Mouse (Mus musculus) hindbrain, embryonic 15.5 days (tissue): Measurements from ENCODE around the gene Raver2. TPM values are rescaled to one million over a fixed set of nuclear protein-coding genes. Genes with fewer than 3 reads are reported as not detected.

Source experiments
- ATAC-seq: fragments of 200-750 bp; cut with Nextera tagmentation; 2 replicates; pipeline ENCODE4 v1.8.0; 2017; ENCODE audit warnings: low read depth, moderate number of reproducible peaks, moderate TSS enrichment; ENCODE audit not compliant: low FRiP score
- H3K27ac ChIP-seq: fragments of 300-500 bp; sonication (generic); replicated peaks from 2 replicates; pipeline ENCODE4 v1.5.1; 2015; ENCODE audit warnings: mild to moderate bottlenecking, inconsistent platforms
- H3K27me3 ChIP-seq: fragments of 300-500 bp; sonication (generic); 2 replicates; pipeline ENCODE4 v1.6.1; 2015; ENCODE audit warnings: control low read depth, inconsistent platforms
- H3K36me3 ChIP-seq: fragments of 300-500 bp; sonication (generic); 2 replicates; pipeline ENCODE4 v1.6.1; 2015; ENCODE audit warnings: control low read depth, inconsistent platforms
- H3K4me1 ChIP-seq: fragments of 300-500 bp; sonication (generic); replicated peaks from 2 replicates; pipeline ENCODE4 v1.6.1; 2015; ENCODE audit warnings: control low read depth, inconsistent platforms
- H3K4me2 ChIP-seq: fragments of 300-500 bp; sonication (generic); 2 replicates; pipeline ENCODE4 v1.6.1; 2015; ENCODE audit warnings: moderate library complexity, mild to moderate bottlenecking, inconsistent platforms
- H3K4me3 ChIP-seq: fragments of 300-500 bp; sonication (generic); 2 replicates; pipeline ENCODE4 v1.5.1; 2015; ENCODE audit warnings: mild to moderate bottlenecking, inconsistent platforms
- H3K9ac ChIP-seq: fragments of 300-500 bp; sonication (generic); 2 replicates; pipeline ENCODE4 v1.6.1; 2015; ENCODE audit warnings: inconsistent platforms
- H3K9me3 ChIP-seq: fragments of 300-500 bp; sonication (generic); 2 replicates; pipeline ENCODE4 v1.6.1; 2016; ENCODE audit warnings: control low read depth, inconsistent platforms
- WGBS: fragments of 180-500 bp; shearing (Covaris S2); methylation state at CpG from one replicate; pipeline ENCODE4 v1.1.7; 2015; 5-methylcytosine and 5-hydroxymethylcytosine counted together
- polyA plus RNA-seq: library from polyadenylated mRNA; unstranded; fragments of >200 nt; fragmentation: Nextera tagmentation; extraction: Ambion mirVana; gene quantifications from 2 replicates; pipeline ENCODE4 v1.2.1, GENCODE M21; 2015

Raver2 gene
- polyA plus RNA-seq, 1 experiment from 2014 or later: 5.8 TPM

DNA sequence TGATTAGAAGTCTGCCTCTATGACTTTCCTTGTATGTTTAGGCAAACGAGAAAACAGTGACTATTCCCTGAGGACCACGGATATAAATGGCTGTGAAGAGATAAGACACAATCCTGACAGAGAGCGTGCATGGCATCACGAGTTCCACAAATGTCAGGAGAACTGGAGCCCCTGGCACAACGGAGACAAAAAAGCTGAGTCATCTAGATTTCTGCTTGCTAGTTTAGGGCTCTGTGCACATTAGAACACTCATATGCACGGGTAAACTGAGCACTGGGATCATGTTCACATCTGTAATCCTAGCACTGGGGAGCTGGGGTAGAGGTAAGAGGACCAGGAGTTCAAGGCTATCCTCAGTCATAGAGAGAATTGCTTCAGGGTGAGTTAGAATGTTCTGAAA is 111.1 kb downstream of the Raver2 start:
- Histone ChIP-seq H3K9me3 (no peaks in the 10 kb centered on the region), H3K4me1 (no peaks in the 10 kb centered on the region), H3K36me3 (peaks cover 13% of the 10 kb centered on the region), H3K9ac (no peak overlapping the region), H3K4me2 (no peak overlapping the region), H3K27me3 (no peaks in the 10 kb centered on the region), H3K4me3 (no peak overlapping the region), H3K27ac (no peak overlapping the region)
- ATAC-seq: no peak
- 59% methylated on average over 6 of the region's 6 CpGs for WGBS

DNA sequence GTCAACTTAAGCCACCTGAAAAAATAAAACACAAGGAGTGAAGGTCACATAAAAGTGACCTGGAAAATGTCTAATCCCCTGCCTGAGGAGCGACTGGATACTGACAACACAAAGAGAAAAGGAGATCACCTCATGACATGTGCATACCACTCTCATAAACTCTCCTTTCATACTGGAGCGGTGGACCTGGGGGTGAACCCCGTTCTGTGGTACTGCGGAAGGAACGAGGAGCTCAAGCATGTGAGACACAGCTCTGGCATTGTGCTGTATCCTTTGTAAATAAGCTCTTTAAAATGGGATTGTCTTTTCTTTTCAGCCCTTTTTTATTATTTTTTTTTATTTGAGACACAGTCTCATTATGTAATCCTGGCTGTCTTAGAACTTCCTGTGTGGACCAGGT is 111.9 kb downstream of the Raver2 start:
- Histone ChIP-seq H3K36me3 (peaks cover 12% of the 10 kb centered on the region; the same call in 1 of the 2 replicates), H3K4me3 (no peak overlapping the region), H3K4me2 (no peak overlapping the region), H3K9ac (no peak overlapping the region), H3K27me3 (no peaks in the 10 kb centered on the region), H3K9me3 (no peaks in the 10 kb centered on the region), H3K4me1 (no peaks in the 10 kb centered on the region), H3K27ac (no peak overlapping the region)
- WGBS: 75% methylated on average over 5 of the region's 5 CpGs
- ATAC-seq: no peak

DNA sequence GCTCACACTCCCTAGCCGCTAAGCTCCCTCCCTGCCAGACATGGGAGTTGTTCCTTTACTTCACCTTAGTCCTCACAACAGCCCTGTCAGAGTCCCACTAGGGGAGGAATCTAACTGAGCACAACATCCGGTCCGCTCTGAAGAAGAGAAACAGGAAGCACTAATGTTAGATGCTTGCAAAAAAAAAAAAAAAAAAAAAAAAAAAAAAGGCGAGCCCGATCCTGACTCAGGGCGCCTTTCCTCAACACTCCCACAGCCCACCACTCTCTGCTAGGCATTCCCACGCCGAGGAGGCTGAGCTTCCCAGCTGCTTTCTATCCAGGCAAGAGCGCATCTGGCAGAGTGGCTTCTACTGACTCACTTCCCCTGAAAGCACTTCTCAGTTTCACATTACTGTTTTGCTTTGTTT is 113.8 kb downstream of the Raver2 start:
- peaks cover 9% of the 10 kb centered on the region; the same call in 1 of the 2 replicates for H3K36me3 ChIP-seq
- H3K4me3 ChIP-seq: no peak overlapping the region
- no peaks in the 10 kb centered on the region for H3K4me1 ChIP-seq
- H3K4me2 ChIP-seq: no peak overlapping the region
- H3K27me3 ChIP-seq: no peaks in the 10 kb centered on the region
- H3K9ac ChIP-seq: no peak overlapping the region
- H3K9me3 ChIP-seq: no peaks in the 10 kb centered on the region
- WGBS: 76% methylated on average over 9 of the region's 9 CpGs
- no peak overlapping the region for H3K27ac ChIP-seq
- no peak for ATAC-seq

DNA sequence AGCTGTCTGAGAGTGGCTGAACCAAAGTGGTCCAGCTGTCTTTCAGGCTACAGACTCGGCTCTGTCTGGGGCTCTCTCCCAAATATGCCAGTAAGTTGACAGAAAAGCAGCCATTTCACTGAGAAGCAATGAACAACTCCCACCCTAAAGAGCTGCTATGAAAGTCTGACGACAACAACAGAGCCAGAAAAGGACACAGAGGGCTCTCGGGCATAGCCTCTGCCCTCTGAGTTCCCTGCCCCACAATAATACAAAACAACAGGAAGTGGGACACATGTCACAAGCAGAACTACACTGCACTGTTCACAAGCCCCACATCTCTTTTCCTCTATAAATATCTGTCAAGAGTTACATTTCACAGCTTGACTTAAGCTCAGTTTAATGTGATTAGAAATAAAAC is 116.4 kb downstream of the Raver2 start:
- no peak overlapping the region for H3K27ac ChIP-seq
- no peak overlapping the region for H3K4me3 ChIP-seq
- no peaks in the 10 kb centered on the region for H3K27me3 ChIP-seq
- no peak overlapping the region for H3K4me2 ChIP-seq
- H3K4me1 ChIP-seq: no peaks in the 10 kb centered on the region
- H3K36me3 ChIP-seq: peaks cover 4% of the 10 kb centered on the region; the same call in 1 of the 2 replicates
- ATAC-seq: no peak
- H3K9me3 ChIP-seq: no peaks in the 10 kb centered on the region
- 77% methylated on average over 3 of the region's 3 CpGs for WGBS
- H3K9ac ChIP-seq: no peak overlapping the region

DNA sequence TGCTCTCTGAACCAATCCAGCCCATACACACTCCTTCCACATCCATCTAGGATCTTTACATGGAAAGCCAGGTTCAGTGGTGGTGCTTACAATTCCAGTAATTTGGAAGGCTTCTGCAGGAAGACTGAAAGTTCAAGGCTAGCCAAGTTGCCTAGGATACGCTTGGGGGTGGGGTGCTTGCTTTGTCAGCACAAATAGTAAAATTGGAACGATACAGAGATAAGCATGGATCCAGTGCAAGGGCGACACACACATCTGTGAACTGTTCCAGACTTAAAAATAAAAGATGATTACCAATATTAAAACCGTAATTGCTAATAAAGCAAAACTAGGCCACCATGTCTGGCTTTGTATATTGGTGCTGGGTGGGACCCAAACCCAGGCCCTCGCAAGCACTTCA is 117.8 kb downstream of the Raver2 start:
- 91% methylated on average over 5 of the region's 5 CpGs for WGBS
- Histone ChIP-seq H3K9ac (no peak overlapping the region), H3K4me3 (no peak overlapping the region), H3K9me3 (no peaks in the 10 kb centered on the region), H3K4me2 (no peak overlapping the region), H3K4me1 (no peaks in the 10 kb centered on the region), H3K27me3 (no peaks in the 10 kb centered on the region), H3K27ac (no peak overlapping the region), H3K36me3 (peaks cover 8% of the 10 kb centered on the region; the same call in 1 of the 2 replicates)
- no peak for ATAC-seq

DNA sequence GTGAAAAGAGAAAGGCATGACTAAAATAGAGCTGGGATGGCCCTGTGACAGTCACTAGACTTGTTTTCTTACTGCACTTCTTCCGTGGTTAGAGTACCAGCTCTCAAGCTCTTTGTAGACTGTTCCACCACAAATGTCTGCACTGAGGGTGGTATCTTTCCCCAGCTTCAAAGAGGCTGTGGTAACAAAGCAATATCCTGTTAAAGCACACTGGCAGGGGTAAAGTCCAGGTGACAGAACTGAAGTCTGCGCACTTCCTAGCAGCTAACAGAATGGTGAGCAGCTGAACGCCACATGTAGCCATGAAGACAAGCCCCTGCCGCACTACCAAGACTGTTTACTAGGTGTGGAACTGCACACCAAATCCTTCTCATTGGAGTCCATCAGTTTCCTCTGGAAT is 118.6 kb downstream of the Raver2 start:
- Histone ChIP-seq H3K9ac (no peak overlapping the region), H3K4me3 (no peak overlapping the region), H3K9me3 (no peaks in the 10 kb centered on the region), H3K27me3 (no peaks in the 10 kb centered on the region), H3K27ac (no peak overlapping the region), H3K4me2 (no peak overlapping the region), H3K36me3 (peaks cover 8% of the 10 kb centered on the region; the same call in 1 of the 2 replicates), H3K4me1 (no peaks in the 10 kb centered on the region)
- no peak for ATAC-seq
- 92% methylated on average over 4 of the region's 4 CpGs for WGBS

DNA sequence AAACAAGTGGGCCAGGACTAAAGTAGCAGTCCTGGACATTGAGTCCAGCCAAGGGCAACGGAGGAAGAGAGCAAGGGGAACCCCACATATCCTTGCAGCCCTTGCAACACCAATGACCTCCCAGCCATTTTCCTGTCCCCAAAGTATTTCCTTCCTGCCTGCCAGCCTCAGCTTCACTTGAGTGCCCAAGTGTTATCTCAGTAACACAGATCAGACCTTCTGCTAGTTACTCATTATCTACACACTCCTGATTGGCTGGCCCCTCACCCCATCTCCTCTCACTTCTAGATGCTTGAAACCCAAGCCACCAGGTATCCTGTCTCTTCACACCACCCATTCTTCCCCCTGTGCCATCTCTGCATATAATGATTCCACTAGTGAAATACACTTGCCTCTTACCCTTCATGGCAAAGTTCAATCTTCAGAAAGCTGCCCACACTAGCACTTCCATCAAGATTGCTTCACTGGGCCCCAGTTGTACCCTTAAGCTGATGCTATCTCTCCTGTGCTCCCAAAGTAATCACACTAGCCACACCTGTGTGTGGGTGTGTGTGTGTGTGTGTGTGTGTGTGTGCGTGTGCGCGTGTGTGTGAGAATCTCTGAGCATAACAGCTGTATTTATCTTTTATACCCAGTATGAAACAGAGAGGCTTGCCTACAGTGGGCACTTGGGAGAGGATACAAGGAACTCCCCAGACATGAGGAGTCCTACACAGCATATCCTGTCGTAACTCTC is 123.6 kb downstream of the Raver2 start:
- H3K4me1 ChIP-seq: no peaks in the 10 kb centered on the region
- no peak overlapping the region for H3K27ac ChIP-seq
- H3K36me3 ChIP-seq: peaks cover 3% of the 10 kb centered on the region; the same call in 1 of the 2 replicates
- no peak overlapping the region for H3K4me2 ChIP-seq
- H3K27me3 ChIP-seq: no peaks in the 10 kb centered on the region
- H3K9ac ChIP-seq: no peak overlapping the region
- WGBS: 94% methylated on average over 5 of the region's 5 CpGs
- no peak overlapping the region for H3K4me3 ChIP-seq
- H3K9me3 ChIP-seq: no peaks in the 10 kb centered on the region
- ATAC-seq: no peak

DNA sequence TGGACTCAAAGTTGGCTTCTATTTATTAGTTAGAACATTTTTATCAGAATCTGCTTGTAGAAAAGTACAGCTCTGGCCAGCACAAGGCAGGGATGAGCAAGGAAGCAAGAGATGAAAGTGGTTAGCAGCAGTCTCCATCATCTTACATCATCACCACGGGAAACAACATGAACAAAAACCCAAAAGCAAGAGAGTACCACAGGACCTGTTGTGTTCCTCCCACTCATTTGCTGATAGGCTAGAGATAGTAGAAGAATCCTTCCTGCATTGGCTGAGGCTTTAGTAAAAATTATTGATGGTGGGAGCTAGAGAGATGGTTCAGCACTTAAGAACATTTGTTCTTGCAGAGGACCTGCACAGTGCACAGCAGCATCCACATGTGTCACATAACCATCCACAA is 125.4 kb downstream of the Raver2 start:
- no peak for ATAC-seq
- no peak overlapping the region for H3K27ac ChIP-seq
- WGBS: 88% methylated on average over 1 of the region's 1 CpGs
- no peaks in the 10 kb centered on the region for H3K4me1 ChIP-seq
- peaks cover 3% of the 10 kb centered on the region; the same call in 1 of the 2 replicates for H3K36me3 ChIP-seq
- H3K9me3 ChIP-seq: no peaks in the 10 kb centered on the region
- no peaks in the 10 kb centered on the region for H3K27me3 ChIP-seq
- no peak overlapping the region for H3K4me3 ChIP-seq
- H3K9ac ChIP-seq: no peak overlapping the region
- no peak overlapping the region for H3K4me2 ChIP-seq

DNA sequence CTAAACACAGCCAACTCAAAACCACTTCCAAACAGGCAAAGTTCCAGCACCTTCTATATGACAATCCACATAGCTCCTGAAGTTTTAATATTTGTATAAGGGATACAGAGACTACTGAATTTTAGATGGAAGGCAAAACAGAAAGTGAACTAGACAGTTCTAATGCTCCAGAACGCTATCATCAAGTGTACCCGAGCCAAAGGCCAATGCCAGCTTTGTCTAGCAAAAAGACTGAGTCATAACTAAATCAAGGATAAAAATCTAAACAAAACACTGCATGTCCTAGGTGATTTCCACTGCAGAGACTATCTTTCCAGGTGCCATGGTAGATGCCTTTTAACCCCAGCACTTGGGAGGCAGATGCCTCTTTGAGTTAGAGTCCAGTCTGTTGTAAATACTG is 127.6 kb downstream of the Raver2 start:
- WGBS: 88% methylated on average over 2 of the region's 2 CpGs
- no peak overlapping the region for H3K27ac ChIP-seq
- ATAC-seq: no peak

DNA sequence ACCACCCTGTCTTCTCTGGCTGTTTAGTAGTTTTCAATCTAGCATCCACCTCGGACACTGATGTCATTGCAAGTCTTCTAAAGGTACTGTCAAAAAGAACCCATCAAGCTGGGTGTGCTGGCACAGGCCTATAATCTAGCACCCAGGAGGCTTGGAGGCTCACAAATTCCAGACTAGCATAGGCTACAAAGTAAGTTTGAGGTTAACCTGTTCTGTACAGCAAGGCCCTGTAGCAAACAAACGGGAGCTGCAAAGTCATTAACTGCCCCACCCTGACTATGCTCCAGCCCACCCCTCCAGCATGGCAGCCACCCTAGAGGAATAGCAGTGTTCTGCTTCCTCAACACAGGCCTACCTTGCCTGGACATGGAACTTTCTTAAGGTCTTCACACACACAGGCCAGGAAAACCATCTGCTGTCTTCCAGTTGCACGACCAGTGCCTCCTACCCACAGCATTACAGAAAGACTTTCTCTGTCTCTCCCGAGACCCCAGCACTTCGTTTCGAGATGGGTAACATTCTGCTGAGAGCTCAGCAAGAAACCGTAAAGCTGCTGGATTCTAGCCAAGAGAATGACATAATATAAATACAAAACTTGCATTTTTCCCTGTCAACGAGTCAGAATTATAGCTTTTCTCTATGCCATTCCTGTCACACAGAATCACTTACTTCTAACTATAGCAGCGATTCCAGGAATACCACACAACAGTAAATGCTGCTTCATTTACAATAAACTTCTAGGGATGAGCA is 128.8 kb downstream of the Raver2 start:
- Histone ChIP-seq H3K4me2 (no peak overlapping the region), H3K36me3 (no peaks in the 10 kb centered on the region), H3K9ac (no peak overlapping the region), H3K9me3 (no peaks in the 10 kb centered on the region), H3K4me1 (no peaks in the 10 kb centered on the region), H3K27me3 (no peaks in the 10 kb centered on the region), H3K27ac (no peak overlapping the region), H3K4me3 (no peak overlapping the region)
- 65% methylated on average over 9 of the region's 9 CpGs for WGBS
- ATAC-seq: no peak

More for the DNA sequence above, 127.6 kb downstream of the Raver2 start:
- Histone ChIP-seq H3K36me3 (0 out of 2 replicates have a peak, but pooled peaks cover under 1% of the 10 kb centered on the region), H3K9me3 (no peaks in the 10 kb centered on the region), H3K4me1 (no peaks in the 10 kb centered on the region), H3K4me3 (no peak overlapping the region), H3K9ac (no peak overlapping the region), H3K4me2 (no peak overlapping the region), H3K27me3 (no peaks in the 10 kb centered on the region)

DNA sequence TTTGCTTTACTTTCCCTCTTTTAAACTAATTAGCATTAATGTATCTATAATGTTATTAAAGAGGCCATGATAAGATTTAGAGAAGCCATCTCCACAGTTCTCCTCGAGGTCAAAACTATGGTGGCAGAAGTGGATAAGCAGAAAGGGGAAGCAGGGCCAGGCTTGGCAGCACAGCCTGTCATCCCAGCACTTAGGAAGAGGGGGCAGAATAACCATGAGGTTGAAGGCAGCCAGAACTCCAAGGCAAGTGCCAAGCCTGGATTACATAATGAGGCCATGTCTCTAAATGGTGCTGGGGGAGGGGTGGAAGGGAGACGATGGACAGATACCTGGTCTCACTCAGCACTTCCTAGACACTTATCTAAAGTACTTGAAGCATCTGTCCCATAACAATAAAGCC is 129.6 kb downstream of the Raver2 start:
- Histone ChIP-seq H3K9me3 (no peaks in the 10 kb centered on the region), H3K27me3 (no peaks in the 10 kb centered on the region), H3K4me1 (no peaks in the 10 kb centered on the region), H3K9ac (no peak overlapping the region), H3K4me3 (no peak overlapping the region), H3K4me2 (no peak overlapping the region), H3K27ac (no peak overlapping the region), H3K36me3 (no peaks in the 10 kb centered on the region)
- ATAC-seq: no peak
- 66% methylated on average over 2 of the region's 2 CpGs for WGBS

DNA sequence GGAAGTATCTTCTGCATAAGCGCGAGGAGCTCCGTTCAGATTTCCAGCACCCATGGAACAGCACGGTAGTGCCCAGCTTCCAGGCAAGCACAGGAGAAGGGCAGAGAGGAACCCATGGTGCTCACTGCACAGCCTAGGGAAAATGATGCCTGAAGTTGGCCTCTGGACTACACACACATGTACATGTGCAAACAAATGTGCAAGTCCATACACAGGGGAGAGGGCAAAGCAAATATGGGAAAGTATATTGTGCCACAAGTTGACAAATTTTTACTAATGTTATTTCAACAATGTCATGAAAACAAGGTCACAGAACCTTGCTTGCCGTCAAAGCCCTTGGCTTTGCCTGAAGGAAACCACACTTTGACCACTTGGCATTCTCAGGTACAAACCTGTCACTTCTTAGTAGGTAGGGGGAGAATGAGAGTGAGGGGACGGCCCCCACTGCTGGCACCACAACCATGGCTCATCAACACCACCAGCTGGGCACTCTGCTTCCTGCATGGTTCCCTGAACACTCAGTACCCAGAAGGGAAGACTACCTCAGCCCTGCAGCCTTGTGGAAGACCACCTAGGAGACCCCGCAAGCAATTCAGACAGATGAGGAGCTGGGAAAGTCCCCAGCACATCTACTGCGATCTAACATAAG is 130.8 kb downstream of the Raver2 start:
- WGBS: 91% methylated on average over 8 of the region's 8 CpGs
- no peaks in the 10 kb centered on the region for H3K36me3 ChIP-seq
- H3K4me2 ChIP-seq: no peak overlapping the region
- no peaks in the 10 kb centered on the region for H3K4me1 ChIP-seq
- H3K9ac ChIP-seq: no peak overlapping the region
- no peak for ATAC-seq
- H3K27me3 ChIP-seq: no peaks in the 10 kb centered on the region
- no peak overlapping the region for H3K4me3 ChIP-seq
- no peaks in the 10 kb centered on the region for H3K9me3 ChIP-seq
- H3K27ac ChIP-seq: no peak overlapping the region
